Mouse (Mus musculus) C2C12 (cell line): ENCODE measurements around the gene Cep152. TPM values are rescaled to one million over a fixed set of nuclear protein-coding genes. Genes with fewer than 3 reads are reported as not detected.

ENCODE experiments used
- H3K27me3 ChIP-seq: one replicate; pipeline ENCODE4 v1.6.1; 2011; ENCODE audit not compliant: control insufficient read depth, insufficient read depth, insufficient read length
- H3K36me3 ChIP-seq: one replicate; pipeline ENCODE4 v1.6.1; 2011; ENCODE audit not compliant: control insufficient read depth, insufficient read depth
- H3K4me3 ChIP-seq: one replicate; pipeline ENCODE4 v1.5.1; 2011; ENCODE audit warnings: mild to moderate bottlenecking, control low read depth; ENCODE audit not compliant: poor library complexity, insufficient read depth, severe bottlenecking
- H3K79me2 ChIP-seq: one replicate; pipeline ENCODE4 v1.6.1; 2011; ENCODE audit not compliant: control insufficient read depth, insufficient read depth
- H3K79me3 ChIP-seq: one replicate; pipeline ENCODE4 v1.6.1; 2011; ENCODE audit warnings: low read depth, control low read depth
- H3ac ChIP-seq: one replicate; pipeline ENCODE3; 2011; ENCODE audit warnings: low read depth; ENCODE audit not compliant: control insufficient read depth, insufficient read length
- CEBPB ChIP-seq: IDR thresholded peaks from one replicate; pipeline ENCODE4 v1.6.1; 2011; ENCODE audit warnings: low read depth, mild to moderate bottlenecking, control low read depth, moderate library complexity
- CTCF ChIP-seq: IDR thresholded peaks from one replicate; pipeline ENCODE4 v1.5.1; 2011; ENCODE audit not compliant: control insufficient read depth, insufficient read depth, insufficient read length
- FOSL1 ChIP-seq: IDR thresholded peaks from one replicate; pipeline ENCODE4 v1.8.0; 2011; ENCODE audit warnings: mild to moderate bottlenecking, low read length; ENCODE audit not compliant: poor library complexity, insufficient read depth, severe bottlenecking
- MAX ChIP-seq: IDR thresholded peaks from one replicate; pipeline ENCODE4 v1.6.1; 2011; ENCODE audit warnings: mild to moderate bottlenecking, control low read depth
- MYOD1 ChIP-seq: IDR thresholded peaks from one replicate; pipeline ENCODE4 v1.6.1; 2011; ENCODE audit warnings: low read depth; ENCODE audit not compliant: control insufficient read depth, insufficient read length
- MYOG ChIP-seq: IDR thresholded peaks from one replicate; pipeline ENCODE4 v1.6.1; 2011; ENCODE audit not compliant: control insufficient read depth, insufficient read length; ENCODE audit errors: extremely low read depth
- USF1 ChIP-seq: IDR thresholded peaks from one replicate; pipeline ENCODE4 v1.6.1; 2011; ENCODE audit warnings: low read depth, mild to moderate bottlenecking, control low read depth, moderate library complexity
- polyA plus RNA-seq: library from polyadenylated mRNA; unstranded; fragments of >200 nt; fragmentation: generic; extraction: Trizol; gene quantifications from one replicate; pipeline ENCODE4 v1.2.1, GENCODE M21; 2012; ENCODE audit warnings: missing spikeins

Cep152 gene
- polyA plus RNA-seq, 1 experiment = 1.8 TPM

- TF ChIP-seq MYOD1 (no peak), CEBPB (no peak), CTCF (no peak), MYOG (no peak)
- Histone ChIP-seq H3ac (no peak overlapping the region), H3K79me3 (no peaks in the 10 kb centered on the region), H3K36me3 (no peaks in the 10 kb centered on the region), H3K79me2 (no peaks in the 10 kb centered on the region), H3K27me3 (no peaks in the 10 kb centered on the region), H3K4me3 (no peak overlapping the region)
These were observed 98.3 kb downstream of the Cep152 start for GRCm38 (mm10) chr2:125526566-125526965.

- Histone ChIP-seq H3K79me2 (no peaks in the 10 kb centered on the region), H3K4me3 (no peak overlapping the region), H3K79me3 (no peaks in the 10 kb centered on the region), H3ac (no peak overlapping the region), H3K27me3 (no peaks in the 10 kb centered on the region), H3K36me3 (no peaks in the 10 kb centered on the region)
- TF ChIP-seq MAX (no peak), MYOD1 (no peak), FOSL1 (no peak), USF1 (no peak), MYOG (no peak), CTCF (no peak), CEBPB (no peak)
These were observed 99.4 kb downstream of the Cep152 start for GRCm38 (mm10) chr2:125525484-125525883.

- no peak overlapping the region for H3ac ChIP-seq
- no peaks in the 10 kb centered on the region for H3K36me3 ChIP-seq
- no peak overlapping the region for H3K4me3 ChIP-seq
- H3K79me3 ChIP-seq = no peaks in the 10 kb centered on the region
- H3K27me3 ChIP-seq = no peaks in the 10 kb centered on the region
- no peaks in the 10 kb centered on the region for H3K79me2 ChIP-seq
- TF ChIP-seq MYOG (no peak), CTCF (no peak), MYOD1 (no peak), FOSL1 (no peak), CEBPB (no peak), MAX (no peak), USF1 (no peak)
These were observed 108.3 kb downstream of the Cep152 start for GRCm38 (mm10) chr2:125516594-125516993.

GRCm38 (mm10) chr2:125515291-125516057 is 109.4 kb downstream of the Cep152 start:
- no peaks in the 10 kb centered on the region for H3K36me3 ChIP-seq
- H3K79me2 ChIP-seq = no peaks in the 10 kb centered on the region
- H3K79me3 ChIP-seq = no peaks in the 10 kb centered on the region

GRCm38 (mm10) chr2:125514391-125514790 is 110.5 kb downstream of the Cep152 start:
- H3K27me3 ChIP-seq = no peaks in the 10 kb centered on the region
- TF ChIP-seq MYOG (no peak), FOSL1 (no peak), USF1 (no peak), MYOD1 (no peak), MAX (no peak), CTCF (no peak), CEBPB (no peak)
- H3K36me3 ChIP-seq = no peaks in the 10 kb centered on the region
- no peaks in the 10 kb centered on the region for H3K79me2 ChIP-seq
- H3K79me3 ChIP-seq = no peaks in the 10 kb centered on the region
- no peak overlapping the region for H3ac ChIP-seq
- H3K4me3 ChIP-seq = no peak overlapping the region

More at GRCm38 (mm10) chr2:125515291-125516057, 109.4 kb downstream of the Cep152 start:
- TF ChIP-seq CEBPB = no peak
- no peak for TF ChIP-seq FOSL1
- no peak for TF ChIP-seq USF1
- TF ChIP-seq MAX = no peak
- no peak for TF ChIP-seq MYOD1
- no peak for TF ChIP-seq MYOG
- TF ChIP-seq CTCF = no peak
- H3K4me3 ChIP-seq = no peak overlapping the region
- no peak overlapping the region for H3ac ChIP-seq
- no peaks in the 10 kb centered on the region for H3K27me3 ChIP-seq

Other genes starting within 250 kb of the Cep152 start
- 0.09 TPM for gene Gm9913, start 120.0 kb downstream of the Cep152 start, polyA plus RNA-seq
- 14.8 TPM for gene Fbn1, start 117.1 kb downstream of the Cep152 start, polyA plus RNA-seq
- gene Eid1, start 48.0 kb upstream of the Cep152 start, polyA plus RNA-seq = 16.5 TPM
- 0.34 TPM for gene Shc4, start 99.0 kb upstream of the Cep152 start, polyA plus RNA-seq
- gene Secisbp2l, start 157.8 kb upstream of the Cep152 start, polyA plus RNA-seq = 5.7 TPM
- 21.2 TPM for gene Galk2, start 234.0 kb upstream of the Cep152 start, polyA plus RNA-seq
- gene Cops2, start 234.0 kb upstream of the Cep152 start, polyA plus RNA-seq = 52.7 TPM